10 mouse cellular contexts compared by ENCODE assay signal in the genomic region with DNA sequence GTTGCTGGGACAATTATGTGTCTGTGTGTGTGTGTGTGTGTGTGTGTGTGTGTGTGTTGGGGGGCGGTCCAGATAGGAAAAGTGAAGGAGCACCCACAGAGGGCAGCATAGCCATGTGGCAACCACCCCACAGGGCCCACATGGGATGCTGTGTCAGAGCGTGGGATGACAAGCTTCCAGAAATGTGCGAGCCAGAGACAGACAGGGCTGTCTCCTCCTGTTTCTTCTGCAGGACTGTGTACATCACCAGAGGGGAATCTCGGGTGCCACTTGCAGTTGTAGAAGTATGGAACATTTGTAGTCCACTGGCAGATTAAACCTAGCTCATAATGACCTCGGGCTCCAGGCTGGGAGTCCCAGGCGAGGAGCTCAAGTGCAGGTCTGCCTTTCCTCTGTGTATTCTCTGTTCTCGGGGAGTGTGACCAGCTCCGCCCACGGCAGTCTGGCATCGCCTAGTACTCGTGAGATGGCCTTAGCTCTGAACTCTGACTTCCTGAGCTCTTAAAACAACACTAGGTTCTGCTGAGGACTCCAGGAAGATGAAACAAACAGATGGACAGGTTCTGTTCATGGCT. TPM values are rescaled to one million over a fixed set of nuclear protein-coding genes. Genes with fewer than 3 reads are reported as not detected.
DNase-seq lines count a peak whose midpoint lies in the region; ATAC-seq lines count a peak whose summit lies in the region.
"Had no signal": no experiment of that assay in that cellular context is flagged by ENCODE, and none has a peak within 500 bp of the region (broad histone marks: within the 10 kb centered on the region; RNA-seq: fewer than 3 reads in every experiment).

No protein-coding gene starts in this region.

- H3K27ac ChIP-seq in forebrain, embryonic 16.5 days (ENCODE audit: low read length), result no peak overlapping the region
- H3K27ac ChIP-seq in forebrain, embryonic 15.5 days (replicated peaks), result no peak overlapping the region
- 0 out of 2 replicates have a peak overlapping the region, but pooled peaks have one; percentile 20 for H3K27ac ChIP-seq in kidney, embryonic 16.5 days (ENCODE audit: low read length)
- H3K27ac ChIP-seq: kidney, postnatal 0 days; liver, embryonic 12.5 days had no signal

- no peaks in the 10 kb centered on the region for H3K27me3 ChIP-seq in forebrain, embryonic 16.5 days (replicated peaks; ENCODE audit: control insufficient read depth, insufficient read depth, low read length)
- no peaks in the 10 kb centered on the region for H3K27me3 ChIP-seq in forebrain, embryonic 15.5 days
- H3K27me3 ChIP-seq in kidney, embryonic 16.5 days (ENCODE audit: insufficient read depth, low read length), result no peaks in the 10 kb centered on the region

- H3K4me1 ChIP-seq in forebrain, embryonic 16.5 days (replicated peaks; ENCODE audit: control insufficient read depth, insufficient read depth, low read length), result 0 out of 2 replicates have a peak, but pooled peaks cover 4% of the 10 kb centered on the region
- H3K4me1 ChIP-seq in forebrain, embryonic 15.5 days, result 0 out of 2 replicates have a peak, but pooled peaks cover 4% of the 10 kb centered on the region
- 0 out of 2 replicates have a peak, but pooled peaks cover 7% of the 10 kb centered on the region for H3K4me1 ChIP-seq in kidney, embryonic 16.5 days (ENCODE audit: insufficient read depth, low read length)

- no peaks in the 10 kb centered on the region for H3K36me3 ChIP-seq in forebrain, embryonic 16.5 days (ENCODE audit: control insufficient read depth, insufficient read depth)
- no peaks in the 10 kb centered on the region for H3K36me3 ChIP-seq in forebrain, embryonic 15.5 days
- H3K36me3 ChIP-seq in kidney, embryonic 16.5 days (ENCODE audit: insufficient read depth, low read length), result 0 out of 2 replicates have a peak, but pooled peaks cover 9% of the 10 kb centered on the region

- peak; percentile 24; the same call in 1 of the 2 replicates for ATAC-seq in forebrain, embryonic 16.5 days
- ATAC-seq in forebrain, embryonic 15.5 days (replicated peaks), result no peak
- no peak for ATAC-seq in kidney, embryonic 16.5 days (ENCODE audit: low FRiP score, low TSS enrichment)

- H3K9ac ChIP-seq in forebrain, embryonic 16.5 days (replicated peaks; ENCODE audit: low read depth, low read length), result no peak overlapping the region
- no peak overlapping the region for H3K9ac ChIP-seq in forebrain, embryonic 15.5 days (replicated peaks)
- H3K9ac ChIP-seq in kidney, embryonic 16.5 days (replicated peaks; ENCODE audit: low read length), result no peak overlapping the region
- H3K9ac ChIP-seq: liver, embryonic 12.5 days had no signal

- H3K4me3 ChIP-seq in forebrain, embryonic 16.5 days (replicated peaks; ENCODE audit: low read length), result no peak overlapping the region
- H3K4me3 ChIP-seq in forebrain, embryonic 15.5 days, result no peak overlapping the region
- no peak overlapping the region for H3K4me3 ChIP-seq in kidney, embryonic 16.5 days (ENCODE audit: low read length)
- H3K4me3 ChIP-seq: liver, embryonic 12.5 days had no signal

- no peak for DNase-seq in kidney, postnatal 4 days
- peak; percentile 66 for DNase-seq in brain, adult 2 months (ENCODE audit: low read depth, low spot score)
- peak; percentile 13 to 23 for DNase-seq in layer of hippocampus, postnatal 25 days (ENCODE audit: extremely low spot score in 1 of 2, low spot score in 1 of 2)
- DNase-seq in urinary bladder, adult 18-20 months (ENCODE audit: low spot score in 2 of 2), result no peak
- no peak for DNase-seq in kidney, postnatal 10 days

- 65% methylated on average over 11 of the region's 11 CpGs for WGBS in forebrain, embryonic 16.5 days
- 63% methylated on average over 11 of the region's 11 CpGs for WGBS in forebrain, embryonic 15.5 days
- 47% methylated on average over 11 of the region's 11 CpGs for WGBS in kidney, embryonic 16.5 days

- no peak overlapping the region for H3K4me2 ChIP-seq in forebrain, embryonic 16.5 days (ENCODE audit: low read length)
- H3K4me2 ChIP-seq in forebrain, embryonic 15.5 days (replicated peaks), result no peak overlapping the region
- no peak overlapping the region for H3K4me2 ChIP-seq in kidney, embryonic 16.5 days (replicated peaks; ENCODE audit: low read depth, low read length)
- H3K4me2 ChIP-seq: liver, embryonic 12.5 days had no signal

- H3K9me3 ChIP-seq in forebrain, embryonic 16.5 days (ENCODE audit: control insufficient read depth, low read length), result no peaks in the 10 kb centered on the region
- no peaks in the 10 kb centered on the region for H3K9me3 ChIP-seq in forebrain, embryonic 15.5 days
- no peaks in the 10 kb centered on the region for H3K9me3 ChIP-seq in kidney, embryonic 16.5 days (ENCODE audit: low read length)
- H3K9me3 ChIP-seq: liver, embryonic 12.5 days had no signal

RNA-seq across cellular contexts. Expression of a gene that starts 0.8 kb away (rescaled TPM):
- polyA plus RNA-seq in forebrain, embryonic 16.5 days (2015; fragmentation: Nextera tagmentation; extraction: Ambion mirVana), result 0.30 and 0.51 TPM in 2 replicates
- 0.36 and 0.51 TPM in 2 replicates for polyA plus RNA-seq in forebrain, embryonic 15.5 days (2015; fragmentation: Nextera tagmentation; extraction: Ambion mirVana)
- polyA plus RNA-seq in kidney, embryonic 16.5 days (2015; fragmentation: Nextera tagmentation; extraction: Ambion mirVana), result not detected in 2 replicates
- total RNA-seq in layer of hippocampus, postnatal 25 days (2021), result not detected

RNA-seq across cellular contexts. Expression of a gene that starts 10.4 kb away (rescaled TPM):
- 0.66 and 0.82 TPM in 2 replicates for polyA plus RNA-seq in forebrain, embryonic 16.5 days (2015; fragmentation: Nextera tagmentation; extraction: Ambion mirVana)
- polyA plus RNA-seq in forebrain, embryonic 15.5 days (2015; fragmentation: Nextera tagmentation; extraction: Ambion mirVana), result 0.96 and 1.2 TPM in 2 replicates
- 30.4 and 35.0 TPM in 2 replicates for polyA plus RNA-seq in kidney, embryonic 16.5 days (2015; fragmentation: Nextera tagmentation; extraction: Ambion mirVana)
- total RNA-seq in layer of hippocampus, postnatal 25 days (2021), result 1 to 10 TPM; 5.2 to 8.2 TPM

RNA-seq across cellular contexts. Expression of a gene that starts 17.1 kb away (rescaled TPM):
- not detected in 2 replicates for polyA plus RNA-seq in forebrain, embryonic 16.5 days (2015; fragmentation: Nextera tagmentation; extraction: Ambion mirVana)
- polyA plus RNA-seq in forebrain, embryonic 15.5 days (2015; fragmentation: Nextera tagmentation; extraction: Ambion mirVana), result not detected in 2 replicates
- polyA plus RNA-seq in kidney, embryonic 16.5 days (2015; fragmentation: Nextera tagmentation; extraction: Ambion mirVana), result 0.60 and 0.71 TPM in 2 replicates
- total RNA-seq in layer of hippocampus, postnatal 25 days (2021), result 1 to 10 TPM in 1 of 2 experiments, under 1 TPM in 1; 0.76 to 1.6 TPM

RNA-seq across cellular contexts. Expression of a gene that starts 51.2 kb away (rescaled TPM):
- 181 and 182 TPM in 2 replicates for polyA plus RNA-seq in forebrain, embryonic 16.5 days (2015; fragmentation: Nextera tagmentation; extraction: Ambion mirVana)
- 163 and 169 TPM in 2 replicates for polyA plus RNA-seq in forebrain, embryonic 15.5 days (2015; fragmentation: Nextera tagmentation; extraction: Ambion mirVana)
- polyA plus RNA-seq in kidney, embryonic 16.5 days (2015; fragmentation: Nextera tagmentation; extraction: Ambion mirVana), result 32.7 and 35.2 TPM in 2 replicates
- 10 to 100 TPM; 71.1 to 72.9 TPM for total RNA-seq in layer of hippocampus, postnatal 25 days (2021)

RNA-seq across cellular contexts. Expression of a gene that starts 53.4 kb away (rescaled TPM):
- 8.0 and 8.7 TPM in 2 replicates for polyA plus RNA-seq in forebrain, embryonic 16.5 days (2015; fragmentation: Nextera tagmentation; extraction: Ambion mirVana)
- 8.7 and 9.9 TPM in 2 replicates for polyA plus RNA-seq in forebrain, embryonic 15.5 days (2015; fragmentation: Nextera tagmentation; extraction: Ambion mirVana)
- 35.9 and 37.8 TPM in 2 replicates for polyA plus RNA-seq in kidney, embryonic 16.5 days (2015; fragmentation: Nextera tagmentation; extraction: Ambion mirVana)
- total RNA-seq in layer of hippocampus, postnatal 25 days (2021), result 10 to 100 TPM; 13.7 to 14.0 TPM

Comparison
In these comparisons a context has a peak if more than half of its experiments do, and no peak if none do; other contexts are left out.
1. DNase-seq: peak in brain, adult 2 months (single experiment) and layer of hippocampus, postnatal 25 days (2 of 2); none in kidney, postnatal 4 days (0 of 2), urinary bladder, adult 18-20 months (0 of 2) and kidney, postnatal 10 days (single experiment).
2. RNA of a gene that starts 10.4 kb away (polyA plus RNA-seq): 30.4 to 35.0 TPM in kidney, embryonic 16.5 days; 0.96 to 1.2 TPM in forebrain, embryonic 15.5 days and 0.66 to 0.82 TPM in forebrain, embryonic 16.5 days; every median in the first group is over 10 times any median in the second.